Mouse (Mus musculus) neural tube, embryonic 13.5 days (tissue): ENCODE data around the gene Pnp2. TPM values are rescaled to one million over a fixed set of nuclear protein-coding genes. Genes with fewer than 3 reads are reported as not detected.
"Not testable (repeated sequence)": the region's sequence is repeated elsewhere in the genome, so short reads cannot be mapped to it uniquely, and the experiment has no call there.

Experiments used
- ATAC-seq: fragments of 200-750 bp; cut with Nextera tagmentation; 2 replicates; pipeline ENCODE4 v1.8.0; 2017; ENCODE audit warnings: low read depth, mild to moderate bottlenecking, moderate TSS enrichment, moderate library complexity
- H3K27ac ChIP-seq: fragments of 300-500 bp; sonication (generic); replicated peaks from 2 replicates; pipeline ENCODE4 v1.5.1; 2015; ENCODE audit warnings: moderate library complexity, mild to moderate bottlenecking, inconsistent platforms
- H3K27me3 ChIP-seq: fragments of 300-500 bp; sonication (generic); 2 replicates; pipeline ENCODE4 v1.6.1; 2015; ENCODE audit warnings: mild to moderate bottlenecking, inconsistent platforms
- H3K36me3 ChIP-seq: fragments of 300-500 bp; sonication (generic); 2 replicates; pipeline ENCODE4 v1.6.1; 2015; ENCODE audit warnings: mild to moderate bottlenecking, inconsistent platforms
- H3K4me1 ChIP-seq: fragments of 300-500 bp; sonication (generic); replicated peaks from 2 replicates; pipeline ENCODE4 v1.6.1; 2015; ENCODE audit warnings: inconsistent platforms
- H3K4me2 ChIP-seq: fragments of 300-500 bp; sonication (generic); 2 replicates; pipeline ENCODE4 v1.6.1; 2015; ENCODE audit warnings: inconsistent platforms, mild to moderate bottlenecking, moderate library complexity
- H3K4me3 ChIP-seq: fragments of 300-500 bp; sonication (generic); 2 replicates; pipeline ENCODE4 v1.5.1; 2015; ENCODE audit warnings: mild to moderate bottlenecking, inconsistent platforms
- H3K9ac ChIP-seq: fragments of 300-500 bp; sonication (generic); 2 replicates; pipeline ENCODE4 v1.6.1; 2015; ENCODE audit warnings: moderate library complexity, mild to moderate bottlenecking, inconsistent platforms
- H3K9me3 ChIP-seq: fragments of 300-500 bp; sonication (generic); 2 replicates; pipeline ENCODE4 v1.6.1; 2016; ENCODE audit warnings: inconsistent platforms
- WGBS: fragments of 180-500 bp; shearing (Covaris S2); methylation state at CpG from one replicate; pipeline ENCODE4 v1.1.7; 2015; 5-methylcytosine and 5-hydroxymethylcytosine counted together
- polyA plus RNA-seq: library from polyadenylated mRNA; unstranded; fragments of >200 nt; fragmentation: Nextera tagmentation; extraction: Ambion mirVana; gene quantifications from 2 replicates; pipeline ENCODE4 v1.2.1, GENCODE M21; 2015

The Pnp2 gene
- polyA plus RNA-seq, 1 experiment from 2014 or later, result not detected

DNA sequence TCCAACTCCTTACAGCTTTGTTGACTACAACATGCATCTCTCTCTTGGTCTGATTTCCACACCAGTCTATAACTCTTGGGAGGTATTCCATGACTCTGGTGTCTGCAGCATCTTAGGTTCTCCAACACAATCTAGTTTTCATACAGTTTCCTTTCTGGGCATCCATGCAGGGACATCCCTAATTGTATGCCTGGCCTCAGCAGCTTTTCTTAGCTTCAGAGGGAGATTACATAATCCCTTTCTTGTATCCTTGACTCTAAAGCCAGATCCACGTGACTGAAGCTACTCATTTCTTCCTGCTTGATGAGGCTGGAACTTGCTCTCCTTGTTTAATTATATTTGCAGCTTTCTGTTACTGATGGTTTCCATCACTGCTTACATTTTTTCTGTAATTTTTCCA lies 19.1 kb upstream of the Pnp2 start:
- Histone ChIP-seq H3K4me1 (peaks cover 5% of the 10 kb centered on the region), H3K27me3 (no peaks in the 10 kb centered on the region), H3K4me3 (no peak overlapping the region), H3K27ac (no peak overlapping the region), H3K36me3 (no peaks in the 10 kb centered on the region), H3K4me2 (no peak overlapping the region), H3K9me3 (no peaks in the 10 kb centered on the region), H3K9ac (no peak overlapping the region)
- no peak for ATAC-seq
- 63% methylated on average over 1 of the region's 1 CpGs for WGBS

DNA sequence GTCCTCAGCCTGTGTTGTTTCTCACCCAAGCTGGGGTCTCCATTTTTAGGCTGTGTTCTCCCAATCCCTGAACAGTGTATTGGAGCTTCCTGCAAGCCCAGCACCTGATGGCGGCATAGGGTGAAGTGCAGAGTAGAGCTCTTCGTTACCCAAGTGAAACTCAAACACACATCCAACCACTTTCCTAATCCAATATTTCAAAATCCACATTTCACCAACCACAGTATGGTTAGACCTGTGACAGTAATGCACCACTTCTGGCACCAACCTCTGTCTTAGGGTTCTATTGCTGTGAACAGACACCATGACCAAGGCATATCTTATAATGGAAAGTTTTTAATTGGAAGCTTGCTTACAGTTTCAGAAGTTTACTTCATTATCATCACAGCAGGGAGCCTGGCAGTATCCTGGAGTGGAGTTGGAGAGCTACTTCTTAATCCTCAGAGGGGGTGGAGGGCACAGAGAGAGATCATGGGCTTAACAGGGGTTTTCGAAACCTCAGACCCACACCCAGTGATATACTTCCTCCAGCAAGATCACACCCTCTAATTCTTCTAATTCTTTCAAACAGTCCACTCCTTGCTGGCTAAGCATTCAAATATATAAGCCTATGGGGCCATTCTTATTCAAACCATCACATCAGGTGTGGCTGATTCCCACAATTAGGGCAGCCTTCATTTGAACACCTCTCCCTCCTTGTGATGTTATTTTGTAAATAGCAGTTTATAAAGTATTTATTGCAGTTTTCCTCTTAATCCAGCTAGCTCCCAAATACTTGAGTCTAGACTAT lies 17.5 kb upstream of the Pnp2 start:
- Histone ChIP-seq H3K9me3 (no peaks in the 10 kb centered on the region), H3K9ac (no peak overlapping the region), H3K27ac (no peak overlapping the region), H3K36me3 (no peaks in the 10 kb centered on the region), H3K27me3 (no peaks in the 10 kb centered on the region), H3K4me1 (no peaks in the 10 kb centered on the region), H3K4me2 (no peak overlapping the region), H3K4me3 (no peak overlapping the region)
- no peak for ATAC-seq
- WGBS, result 91% methylated on average over 3 of the region's 3 CpGs

DNA sequence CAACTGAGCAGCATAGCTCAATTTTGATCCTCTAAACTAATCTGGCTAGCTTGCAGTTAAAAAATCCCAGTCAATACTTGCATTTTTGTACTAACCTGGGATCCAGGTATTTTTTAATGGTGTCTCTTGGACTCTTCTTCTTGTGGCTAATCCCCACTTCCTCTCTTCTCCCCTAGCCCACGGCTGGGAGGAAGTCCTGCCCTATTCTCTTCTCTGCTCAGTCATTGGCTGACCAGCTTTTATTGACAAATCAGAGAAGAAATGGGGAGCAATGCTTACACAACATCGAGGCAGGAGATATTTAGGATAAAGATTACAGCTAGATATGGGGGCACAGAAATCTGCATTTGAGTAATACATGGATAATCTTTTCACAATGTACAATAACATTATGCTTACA lies 16.9 kb upstream of the Pnp2 start:
- no peaks in the 10 kb centered on the region for H3K27me3 ChIP-seq
- no peak for ATAC-seq
- WGBS, result 41% methylated on average over 2 of the region's 2 CpGs
- peaks cover 2% of the 10 kb centered on the region for H3K4me1 ChIP-seq
- no peak overlapping the region for H3K9ac ChIP-seq
- no peaks in the 10 kb centered on the region for H3K9me3 ChIP-seq
- H3K4me3 ChIP-seq, result no peak overlapping the region
- no peak overlapping the region for H3K4me2 ChIP-seq
- H3K27ac ChIP-seq, result no peak overlapping the region
- H3K36me3 ChIP-seq, result no peaks in the 10 kb centered on the region

DNA sequence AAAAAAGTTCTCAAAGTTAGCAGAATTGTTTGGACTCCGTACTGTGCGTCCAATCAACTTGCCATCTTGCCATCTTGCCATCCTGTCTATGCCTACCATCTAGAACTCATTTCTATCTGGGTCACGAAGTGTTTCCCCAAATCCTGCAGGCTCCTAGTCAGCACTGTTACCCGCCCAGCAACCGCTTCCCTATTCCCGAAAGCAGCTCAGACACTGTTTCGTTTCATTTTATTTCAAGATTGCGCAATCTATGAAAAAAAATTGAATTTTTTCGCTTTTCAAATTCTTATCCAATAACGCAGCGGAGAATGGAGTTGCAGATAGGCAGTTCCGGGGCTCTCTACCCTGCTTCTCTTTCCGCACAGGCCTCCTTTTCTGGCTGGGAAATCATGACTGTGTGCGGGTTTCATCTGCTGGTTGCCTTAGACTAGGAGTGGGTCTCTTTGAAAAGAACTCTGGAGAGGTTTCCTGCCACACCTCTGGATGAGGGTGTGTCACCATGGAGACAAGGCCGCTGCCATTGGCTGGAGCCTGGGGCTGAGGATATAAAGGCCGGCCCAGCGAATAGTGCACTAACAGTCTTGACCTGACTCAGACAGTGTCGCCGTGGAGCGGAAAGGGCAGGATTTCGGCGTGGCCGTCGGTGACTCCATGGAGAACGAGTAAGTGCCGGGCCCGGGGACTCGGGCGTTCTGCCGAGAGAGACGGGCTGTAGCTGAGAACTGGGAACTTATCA lies 11.7 kb upstream of the Pnp2 start, which contains the start of gene Gm49342:
Gene Gm49342 (plus strand): TSS at position 586 of the 736 bp plus-strand sequence.
- Histone ChIP-seq H3K27me3 (no peaks in the 10 kb centered on the region), H3K27ac (peak within 1 kb of the TSS; percentile 89), H3K4me1 (peaks cover 14% of the 10 kb centered on the region), H3K9me3 (no peaks in the 10 kb centered on the region), H3K9ac (peak within 1 kb of the TSS; percentile 68), H3K4me2 (peak within 1 kb of the TSS; percentile 64), H3K4me3 (peak within 1 kb of the TSS; percentile 48), H3K36me3 (no peaks in the 10 kb centered on the region)
- ATAC-seq, result peak; percentile 96
- WGBS, result 19% methylated on average over 31 of the region's 31 CpGs

DNA sequence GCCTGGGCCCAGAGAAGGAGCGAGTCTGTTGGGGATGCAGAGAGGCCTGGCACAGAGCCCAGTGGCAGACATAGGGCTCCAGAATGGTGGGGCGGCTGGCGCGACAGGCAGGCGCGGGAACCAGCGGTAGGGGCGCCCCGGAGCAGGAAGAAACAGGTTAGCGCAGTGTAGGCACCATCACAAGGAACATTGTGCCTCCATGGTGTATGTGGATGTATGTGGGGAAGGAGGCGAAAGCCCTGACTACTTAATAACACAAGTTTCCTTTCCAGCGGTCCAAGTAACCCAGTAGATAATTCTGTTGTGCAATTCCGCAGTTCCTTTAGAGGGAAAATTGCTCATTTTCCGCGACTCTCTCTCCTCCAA lies 11.1 kb upstream of the Pnp2 start:
- not testable (repeated sequence) for H3K9me3 ChIP-seq, H3K27me3 ChIP-seq, H3K36me3 ChIP-seq
- Histone ChIP-seq H3K4me3 (peak overlapping the region; percentile 48), H3K4me1 (peaks cover 14% of the 10 kb centered on the region), H3K9ac (peak overlapping the region; percentile 68), H3K27ac (peak overlapping the region; percentile 89), H3K4me2 (peak overlapping the region; percentile 64)
- 0% methylated on average over 15 of the region's 15 CpGs for WGBS
- ATAC-seq, result peak; percentile 98

DNA sequence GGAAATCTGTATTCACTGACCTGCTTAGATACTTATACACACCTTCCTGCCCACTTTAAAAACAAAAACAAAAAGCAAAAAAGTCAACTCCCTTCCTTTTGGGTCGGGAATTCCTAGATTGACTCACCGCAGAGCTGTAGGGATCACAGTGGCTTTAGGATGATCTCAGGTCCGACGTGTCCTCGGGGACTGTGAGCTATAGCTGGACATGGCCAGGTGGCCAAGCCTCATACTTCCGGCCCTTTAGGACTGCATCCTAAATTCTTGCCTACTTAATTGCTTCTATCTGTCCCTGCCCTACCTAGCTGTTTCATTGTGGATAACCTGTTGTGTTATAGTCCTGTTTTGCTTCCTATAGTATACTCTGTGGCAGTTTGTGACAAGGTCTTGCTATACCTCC lies 10.7 kb upstream of the Pnp2 start:
- not testable (repeated sequence) for H3K27me3 ChIP-seq, H3K36me3 ChIP-seq, H3K9me3 ChIP-seq
- peaks cover 14% of the 10 kb centered on the region for H3K4me1 ChIP-seq
- peak overlapping the region; percentile 89 for H3K27ac ChIP-seq
- peak; percentile 60 for ATAC-seq
- peak overlapping the region; percentile 68 for H3K9ac ChIP-seq
- H3K4me3 ChIP-seq, result peak overlapping the region; percentile 48
- peak overlapping the region; percentile 64 for H3K4me2 ChIP-seq
- WGBS, result 9% methylated on average over 6 of the region's 6 CpGs

DNA sequence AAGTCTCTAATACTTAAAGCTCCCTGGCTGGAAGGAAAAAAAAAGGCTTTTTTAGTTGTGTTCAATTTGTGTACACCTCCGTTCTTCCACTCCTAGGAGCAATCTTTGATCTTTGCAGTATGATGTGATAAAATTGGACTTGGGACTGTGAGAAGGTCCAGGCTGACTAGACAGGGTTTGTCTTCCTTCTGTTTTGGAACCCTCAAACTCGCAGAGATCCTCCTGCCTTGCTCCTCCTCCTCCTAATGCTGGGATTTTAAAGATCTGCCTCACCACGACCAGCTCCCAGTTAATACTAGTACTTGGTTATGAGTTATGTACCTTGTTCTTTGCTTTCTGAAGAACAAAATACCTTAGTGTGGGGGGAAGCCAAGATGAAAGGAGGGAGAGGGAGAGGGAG lies 10.3 kb upstream of the Pnp2 start:
- ATAC-seq, H3K27me3 ChIP-seq, H3K36me3 ChIP-seq, H3K27ac ChIP-seq, H3K9me3 ChIP-seq: not testable (repeated sequence)
- 39% methylated on average over 3 of the region's 3 CpGs for WGBS
- Histone ChIP-seq H3K4me1 (peaks cover 14% of the 10 kb centered on the region), H3K4me3 (peak overlapping the region; percentile 48), H3K4me2 (peak overlapping the region; percentile 64), H3K9ac (peak overlapping the region; percentile 68; the same call in 1 of the 2 replicates)

DNA sequence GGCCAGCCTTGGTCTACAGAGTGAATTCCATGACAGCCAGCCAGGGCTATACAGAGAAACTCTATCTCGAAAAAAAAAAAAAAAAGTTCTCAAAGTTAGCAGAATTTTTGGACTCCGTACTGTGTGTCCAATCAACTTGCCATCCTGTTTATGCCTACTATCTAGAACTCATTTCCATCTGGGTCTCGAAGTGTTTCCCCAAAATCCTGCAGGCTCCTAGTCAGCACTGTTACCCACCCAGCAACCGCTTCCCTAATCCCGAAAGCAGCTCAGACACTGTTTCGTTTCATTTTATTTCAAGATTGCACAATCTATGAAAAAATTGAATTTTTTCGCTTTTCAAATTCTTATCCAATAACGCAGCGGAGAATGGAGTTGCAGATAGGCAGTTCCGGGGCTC lies 305 bp upstream of the Pnp2 start:
- no peak overlapping the region for H3K27ac ChIP-seq
- WGBS, result 91% methylated on average over 10 of the region's 10 CpGs
- no peaks in the 10 kb centered on the region for H3K9me3 ChIP-seq
- H3K27me3 ChIP-seq, result no peaks in the 10 kb centered on the region
- ATAC-seq, result no peak
- H3K4me3 ChIP-seq, result no peak overlapping the region
- peaks cover 8% of the 10 kb centered on the region for H3K36me3 ChIP-seq
- 0 out of 2 replicates have a peak, but pooled peaks cover 3% of the 10 kb centered on the region for H3K4me1 ChIP-seq
- no peak overlapping the region for H3K9ac ChIP-seq
- H3K4me2 ChIP-seq, result no peak overlapping the region

DNA sequence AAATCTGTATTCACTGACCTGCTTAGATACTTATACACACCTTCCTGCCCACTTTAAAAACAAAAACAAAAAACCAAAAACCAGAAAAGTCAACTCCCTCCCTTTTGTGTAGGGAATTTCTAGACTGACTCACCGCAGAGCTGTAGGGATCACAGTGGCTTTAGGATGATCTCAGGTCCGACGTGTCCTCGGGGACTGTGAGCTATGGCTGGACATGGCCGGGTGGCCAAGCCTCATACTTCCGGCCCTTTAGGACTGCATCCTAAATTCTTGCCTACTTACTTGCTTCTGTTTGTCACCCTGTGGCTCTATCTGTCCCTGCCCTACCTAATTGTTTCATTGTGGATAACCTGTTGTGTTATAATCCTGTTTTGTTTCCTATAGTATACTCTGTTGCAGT lies 932 bp downstream of the Pnp2 start:
- not testable (repeated sequence) for H3K9ac ChIP-seq, H3K4me3 ChIP-seq, H3K36me3 ChIP-seq, H3K9me3 ChIP-seq, H3K27ac ChIP-seq, H3K27me3 ChIP-seq, H3K4me2 ChIP-seq, H3K4me1 ChIP-seq
- peak; percentile 45; the same call in 1 of the 2 replicates for ATAC-seq
- 82% methylated on average over 6 of the region's 6 CpGs for WGBS

DNA sequence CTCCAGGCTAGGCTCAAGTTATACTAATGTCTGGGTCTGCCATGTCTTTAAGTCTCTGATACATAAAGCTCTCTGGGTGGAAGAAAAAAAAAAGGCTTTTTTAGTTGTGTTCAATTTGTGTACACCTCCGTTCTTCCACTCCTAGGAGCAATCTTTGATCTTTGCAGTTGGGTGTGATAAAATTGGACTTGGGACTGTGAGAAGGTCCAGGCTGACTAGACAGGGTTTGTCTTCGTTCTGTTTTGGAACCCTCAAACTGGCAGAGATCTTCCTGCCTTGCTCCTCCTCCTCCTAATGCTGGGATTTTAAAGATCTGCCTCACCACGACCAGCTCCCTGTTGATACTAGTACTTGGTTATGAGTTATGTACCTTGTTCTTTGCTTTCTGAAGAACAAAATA lies 1.4 kb downstream of the Pnp2 start:
- not testable (repeated sequence) for H3K36me3 ChIP-seq, H3K27me3 ChIP-seq, H3K9me3 ChIP-seq, H3K27ac ChIP-seq, H3K4me2 ChIP-seq, ATAC-seq, H3K4me3 ChIP-seq, H3K9ac ChIP-seq, H3K4me1 ChIP-seq
- 83% methylated on average over 3 of the region's 3 CpGs for WGBS

DNA sequence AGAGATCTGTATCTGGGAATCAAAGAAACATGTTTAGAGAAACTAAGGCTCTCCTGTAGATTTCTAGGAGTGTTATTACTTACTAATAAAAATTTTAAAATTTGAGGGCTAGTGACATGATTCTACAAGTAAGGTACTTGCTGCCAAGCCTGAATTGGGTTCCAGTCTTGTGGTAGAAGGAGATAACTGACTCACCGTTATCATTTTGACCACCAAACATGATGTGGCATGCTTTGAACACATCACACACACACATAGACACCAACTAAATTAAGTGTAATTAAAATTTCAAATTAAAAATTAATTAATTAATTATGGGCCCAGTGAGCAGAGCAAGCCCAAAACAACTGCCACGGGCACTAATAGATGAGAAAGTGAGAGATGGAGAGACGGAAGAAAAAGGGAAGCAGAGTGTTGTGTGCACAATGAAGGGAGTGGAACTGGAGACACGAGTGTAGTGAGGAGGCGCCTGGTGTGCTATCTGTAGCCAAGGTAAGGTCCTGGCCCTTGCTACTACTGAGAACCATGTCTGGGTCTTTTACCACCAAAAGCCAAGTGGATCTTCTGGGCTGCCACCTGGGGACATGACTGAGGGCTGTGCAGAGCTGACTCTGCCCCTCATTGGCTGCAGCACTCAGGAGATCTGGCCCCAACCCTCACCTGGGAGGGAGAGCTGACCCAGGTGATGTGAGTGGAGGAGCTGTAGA lies 2.6 kb downstream of the Pnp2 start:
- not testable (repeated sequence) for ATAC-seq, H3K4me3 ChIP-seq, H3K27ac ChIP-seq, H3K4me1 ChIP-seq, H3K36me3 ChIP-seq, H3K9me3 ChIP-seq, H3K9ac ChIP-seq, H3K4me2 ChIP-seq, H3K27me3 ChIP-seq
- WGBS, result 94% methylated on average over 5 of the region's 5 CpGs
